Mouse (Mus musculus): ENCODE measurements around the gene Enah. TPM values are rescaled to one million over a fixed set of nuclear protein-coding genes. Genes with fewer than 3 reads are reported as not detected.

Gene Enah
- polyA plus RNA-seq, 1 experiment from 2014 or later: 40.4 TPM

DNA sequence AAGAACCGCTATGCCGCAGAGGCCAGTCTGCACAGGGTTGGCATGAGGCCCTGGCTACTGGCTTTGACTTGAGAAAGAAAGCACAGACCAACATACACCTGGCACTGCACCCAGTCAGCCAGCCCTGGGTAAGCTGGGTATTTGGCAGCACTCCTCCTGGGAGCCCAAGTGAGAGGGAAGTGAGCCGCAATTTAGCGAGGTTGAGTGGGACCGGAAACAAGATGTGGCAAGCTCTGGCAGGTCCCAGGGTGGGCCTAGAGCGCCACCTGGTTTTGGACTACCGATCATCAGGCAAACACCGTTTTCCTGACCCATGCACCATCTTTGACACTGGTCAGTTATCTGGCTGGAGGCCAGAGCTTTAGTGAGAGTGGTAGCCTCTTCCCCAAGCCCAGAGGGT lies 138.3 kb downstream of the Enah start:
- H3K27me3 ChIP-seq: no peaks in the 10 kb centered on the region
- no peak overlapping the region for H3K4me2 ChIP-seq
- H3K9me3 ChIP-seq: no peaks in the 10 kb centered on the region
- WGBS: 39% methylated on average over 8 of the region's 8 CpGs
- no peak overlapping the region for H3K4me3 ChIP-seq (replicated peaks)
- H3K36me3 ChIP-seq (replicated peaks): no peaks in the 10 kb centered on the region
- H3K27ac ChIP-seq: no peak overlapping the region
- H3K4me1 ChIP-seq: peaks cover 4% of the 10 kb centered on the region; the same call in 1 of the 2 replicates
- ATAC-seq (ENCODE audit: low FRiP score): no peak
- no peak overlapping the region for H3K9ac ChIP-seq

DNA sequence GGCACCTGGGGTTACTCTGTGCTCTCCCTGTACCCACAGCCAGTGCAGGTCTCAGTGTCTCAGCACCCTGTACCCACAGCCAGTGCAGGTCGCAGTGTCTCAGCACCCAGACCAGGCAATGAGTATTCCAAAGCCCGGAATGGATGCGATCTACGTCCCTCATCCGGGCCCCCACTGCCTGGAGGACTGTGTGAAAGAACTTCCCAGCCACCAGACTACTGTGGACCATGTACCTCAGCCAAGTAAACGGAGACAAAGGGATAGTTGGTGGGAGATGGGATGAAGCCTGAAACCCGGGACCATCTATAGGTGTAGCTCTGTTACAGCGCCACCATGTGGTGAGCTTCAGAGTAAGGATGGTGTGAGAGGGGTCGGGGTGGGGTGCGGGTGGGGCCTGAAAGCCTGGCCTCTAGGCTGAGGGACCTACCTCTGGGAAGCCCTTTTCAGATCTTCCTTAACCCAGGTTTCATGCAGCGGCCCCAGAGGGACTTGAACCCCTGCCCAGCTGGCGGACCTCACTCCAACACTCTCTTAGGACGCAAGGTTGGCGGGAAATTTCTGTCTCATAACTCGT lies 139.0 kb downstream of the Enah start:
- Histone ChIP-seq H3K4me1 (peaks cover 4% of the 10 kb centered on the region; the same call in 1 of the 2 replicates), H3K27ac (no peak overlapping the region), H3K4me2 (no peak overlapping the region), H3K36me3 (replicated peaks) (no peaks in the 10 kb centered on the region), H3K4me3 (replicated peaks) (no peak overlapping the region), H3K9ac (no peak overlapping the region), H3K9me3 (no peaks in the 10 kb centered on the region), H3K27me3 (no peaks in the 10 kb centered on the region)
- WGBS: 50% methylated on average over 15 of the region's 15 CpGs
- no peak for ATAC-seq (ENCODE audit: low FRiP score)

DNA sequence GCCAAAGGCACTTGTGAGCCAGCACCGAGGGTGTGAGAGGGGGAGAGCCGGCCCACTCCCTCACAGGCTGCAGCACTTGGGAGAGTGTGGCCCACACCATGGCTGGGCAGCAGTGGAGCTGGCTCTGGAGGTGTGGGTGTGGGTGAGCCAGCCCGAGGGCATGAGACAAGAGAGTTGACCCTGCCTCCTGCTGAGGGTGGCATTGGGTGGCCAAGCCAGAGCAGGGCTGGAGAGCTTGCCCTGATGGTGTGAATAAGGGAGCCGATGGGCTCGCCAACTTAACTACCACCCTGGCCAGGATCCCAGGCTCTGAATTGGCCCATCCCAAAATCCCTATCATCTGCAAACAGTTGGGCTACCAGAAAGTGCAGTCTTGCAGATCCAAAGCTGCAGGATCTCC lies 141.4 kb downstream of the Enah start:
- no peak for ATAC-seq (ENCODE audit: low FRiP score)

DNA sequence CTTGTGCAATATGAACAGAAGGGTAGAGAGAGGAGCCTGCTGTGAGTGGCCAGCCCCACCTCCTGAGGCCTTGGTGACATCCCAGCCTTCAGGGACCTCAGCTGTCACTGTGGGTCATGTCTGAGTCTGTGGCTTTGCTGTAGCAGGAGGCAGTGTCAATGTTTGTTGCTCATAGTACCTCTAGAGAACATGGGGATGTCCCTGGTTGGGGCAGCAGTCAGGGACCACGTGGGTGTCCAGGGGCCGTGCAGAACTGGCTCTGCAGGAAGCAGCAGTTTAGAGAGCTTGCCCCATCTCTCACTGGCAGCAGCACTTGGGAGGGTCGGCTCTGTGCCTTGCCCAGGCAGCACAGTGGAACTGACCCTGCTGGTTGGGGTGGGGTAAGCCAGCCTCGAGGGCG lies 142.7 kb downstream of the Enah start:
- Histone ChIP-seq H3K4me1 (peaks cover 4% of the 10 kb centered on the region; the same call in 1 of the 2 replicates), H3K27ac (no peak overlapping the region), H3K9me3 (no peaks in the 10 kb centered on the region), H3K27me3 (no peaks in the 10 kb centered on the region), H3K4me3 (replicated peaks) (no peak overlapping the region), H3K36me3 (replicated peaks) (no peaks in the 10 kb centered on the region), H3K9ac (no peak overlapping the region), H3K4me2 (no peak overlapping the region)
- WGBS: 60% methylated on average over 5 of the region's 5 CpGs
- no peak for ATAC-seq (ENCODE audit: low FRiP score)

More for the DNA sequence above, 141.4 kb downstream of the Enah start:
- no peaks in the 10 kb centered on the region for H3K27me3 ChIP-seq
- H3K4me2 ChIP-seq: no peak overlapping the region
- H3K27ac ChIP-seq: no peak overlapping the region
- H3K4me3 ChIP-seq (replicated peaks): no peak overlapping the region
- no peak overlapping the region for H3K9ac ChIP-seq
- no peaks in the 10 kb centered on the region for H3K9me3 ChIP-seq
- H3K4me1 ChIP-seq: peaks cover 4% of the 10 kb centered on the region; the same call in 1 of the 2 replicates
- no peaks in the 10 kb centered on the region for H3K36me3 ChIP-seq (replicated peaks)
- WGBS: 76% methylated on average over 5 of the region's 5 CpGs

GRCm38 (mm10) chr1:181876656-181877055 lies 143.1 kb downstream of the Enah start:
- no peak overlapping the region for H3K9ac ChIP-seq
- H3K4me3 ChIP-seq (replicated peaks): no peak overlapping the region
- no peaks in the 10 kb centered on the region for H3K36me3 ChIP-seq (replicated peaks)
- no peaks in the 10 kb centered on the region for H3K9me3 ChIP-seq
- no peak for ATAC-seq (ENCODE audit: low FRiP score)
- peaks cover under 1% of the 10 kb centered on the region; the same call in 1 of the 2 replicates for H3K4me1 ChIP-seq
- H3K27me3 ChIP-seq: no peaks in the 10 kb centered on the region
- H3K27ac ChIP-seq: no peak overlapping the region
- H3K4me2 ChIP-seq: no peak overlapping the region
- WGBS: 77% methylated on average over 3 of the region's 3 CpGs

DNA sequence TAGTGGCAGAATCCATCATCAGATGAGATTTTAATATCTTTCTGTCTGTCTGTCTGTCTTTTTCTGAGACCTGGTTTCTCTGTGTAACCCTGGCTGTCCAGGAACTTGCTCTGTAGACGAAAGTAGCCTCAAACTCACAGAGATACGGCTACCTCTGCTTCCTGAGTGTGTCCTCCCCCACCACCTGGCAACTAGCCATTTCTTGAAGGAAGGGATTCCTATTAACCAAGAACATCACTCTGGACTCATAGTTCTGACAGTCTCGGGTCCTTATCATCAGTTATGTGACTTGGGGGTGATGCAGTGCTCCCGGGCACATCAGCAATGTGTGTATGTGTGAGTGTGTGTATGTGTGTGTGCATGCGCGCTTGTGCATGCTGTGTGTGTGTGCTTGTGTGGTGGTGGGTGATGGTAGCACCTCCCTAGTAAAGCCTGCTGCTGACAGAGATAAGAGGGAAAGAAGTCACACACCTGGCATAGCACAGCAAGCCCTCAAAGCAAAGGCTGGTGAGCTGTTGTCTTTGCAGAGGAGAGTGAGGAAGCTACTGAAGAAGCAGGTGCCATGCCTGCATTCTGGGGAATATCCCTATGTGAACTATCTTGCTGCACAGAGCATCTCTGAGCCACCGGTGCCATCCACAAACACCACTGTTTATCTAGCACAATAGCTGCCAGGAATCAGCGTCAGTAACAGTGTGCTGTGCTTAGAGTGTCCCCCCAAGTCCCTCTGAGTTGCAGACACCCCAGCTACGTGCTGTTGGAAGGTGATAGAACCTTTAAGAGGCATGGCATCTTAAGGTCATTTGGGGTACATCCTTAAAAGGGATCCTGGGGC lies 146.5 kb downstream of the Enah start:
- Histone ChIP-seq H3K27me3 (no peaks in the 10 kb centered on the region), H3K36me3 (replicated peaks) (no peaks in the 10 kb centered on the region), H3K4me2 (no peak overlapping the region), H3K9me3 (no peaks in the 10 kb centered on the region), H3K27ac (no peak overlapping the region), H3K9ac (no peak overlapping the region), H3K4me3 (replicated peaks) (no peak overlapping the region), H3K4me1 (no peaks in the 10 kb centered on the region; the same call in 1 of the 2 replicates)
- WGBS: 86% methylated on average over 9 of the region's 9 CpGs
- no peak for ATAC-seq (ENCODE audit: low FRiP score)

- no peak overlapping the region for H3K27ac ChIP-seq
- no peak overlapping the region for H3K4me2 ChIP-seq
- no peak overlapping the region for H3K9ac ChIP-seq
- no peaks in the 10 kb centered on the region for H3K9me3 ChIP-seq
- WGBS: 91% methylated on average over 3 of the region's 3 CpGs
- no peaks in the 10 kb centered on the region; the same call in 1 of the 2 replicates for H3K4me1 ChIP-seq
- no peak for ATAC-seq (ENCODE audit: low FRiP score)
- H3K27me3 ChIP-seq: no peaks in the 10 kb centered on the region
- H3K4me3 ChIP-seq (replicated peaks): no peak overlapping the region
- no peaks in the 10 kb centered on the region for H3K36me3 ChIP-seq (replicated peaks)
Observed at GRCm38 (mm10) chr1:181872639-181873038, 147.2 kb downstream of the Enah start.

DNA sequence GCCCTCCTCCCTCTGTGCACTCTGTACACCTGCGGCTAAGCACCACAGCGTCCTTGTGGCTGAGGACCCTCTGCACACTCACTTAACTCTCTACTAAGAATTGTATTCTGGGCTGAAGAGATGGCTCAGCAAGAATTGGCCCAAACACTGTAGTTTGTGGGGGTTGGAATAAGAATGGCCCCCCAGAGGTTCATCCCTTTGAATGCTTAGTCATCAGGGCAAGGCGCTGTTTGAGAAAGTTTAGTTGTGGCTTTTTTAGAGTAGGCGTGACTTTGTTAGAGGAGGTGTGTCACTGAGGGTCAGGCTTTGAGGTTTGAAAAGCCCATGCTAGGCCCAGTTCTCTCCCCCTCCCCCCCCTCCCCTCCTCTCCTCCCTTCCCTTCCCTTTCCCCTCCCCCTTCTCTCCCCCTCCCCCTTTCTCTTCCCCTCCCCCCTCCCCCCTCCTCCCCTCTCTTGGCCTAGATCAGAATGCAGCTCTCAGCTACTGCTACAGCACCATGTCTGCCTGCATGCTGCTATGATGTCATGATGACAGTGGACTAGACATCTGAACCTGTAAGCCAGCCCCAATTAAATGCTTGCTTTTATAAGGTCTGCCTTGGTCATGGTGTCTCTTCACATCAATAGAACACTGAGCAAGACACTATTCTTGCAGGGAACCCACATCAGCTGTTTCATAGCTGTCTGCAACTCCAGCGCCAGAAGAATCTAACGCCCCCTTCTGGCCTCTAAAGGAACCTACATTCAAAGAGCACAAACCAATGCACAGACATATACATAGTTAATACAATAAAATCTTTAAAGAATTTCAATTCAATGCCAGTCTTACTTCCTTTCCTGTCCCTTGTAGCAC lies 153.1 kb downstream of the Enah start:
- Histone ChIP-seq H3K27ac (no peak overlapping the region), H3K4me2 (no peak overlapping the region), H3K9me3 (no peaks in the 10 kb centered on the region), H3K36me3 (replicated peaks) (no peaks in the 10 kb centered on the region), H3K9ac (no peak overlapping the region), H3K4me3 (replicated peaks) (no peak overlapping the region), H3K27me3 (no peaks in the 10 kb centered on the region), H3K4me1 (peaks cover 7% of the 10 kb centered on the region)
- no peak for ATAC-seq (ENCODE audit: low FRiP score)
- 76% methylated on average over 6 of the region's 6 CpGs for WGBS

DNA sequence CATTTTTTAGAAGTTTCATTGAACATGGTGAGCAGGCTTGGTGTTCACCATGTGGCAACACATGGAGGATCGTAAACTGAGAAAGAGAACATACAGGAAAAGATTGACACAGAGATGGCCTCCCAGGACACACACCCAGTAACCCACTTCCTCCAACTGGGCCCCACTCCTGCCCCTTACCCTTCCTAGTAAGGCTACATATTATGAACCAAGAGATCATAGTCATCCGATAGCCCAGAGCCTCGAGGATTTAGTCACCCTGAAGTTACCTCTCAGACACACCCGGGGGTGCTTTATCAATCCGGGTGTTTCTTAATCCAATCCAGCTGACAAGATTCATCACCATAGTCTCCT lies 153.9 kb downstream of the Enah start:
- WGBS: 84% methylated on average over 5 of the region's 5 CpGs
- H3K4me3 ChIP-seq (replicated peaks): no peak overlapping the region
- no peak overlapping the region for H3K4me2 ChIP-seq
- H3K27me3 ChIP-seq: no peaks in the 10 kb centered on the region
- H3K27ac ChIP-seq: no peak overlapping the region
- peaks cover 7% of the 10 kb centered on the region for H3K4me1 ChIP-seq
- ATAC-seq (ENCODE audit: low FRiP score): no peak
- no peaks in the 10 kb centered on the region for H3K9me3 ChIP-seq
- H3K36me3 ChIP-seq (replicated peaks): no peaks in the 10 kb centered on the region
- H3K9ac ChIP-seq: no peak overlapping the region

DNA sequence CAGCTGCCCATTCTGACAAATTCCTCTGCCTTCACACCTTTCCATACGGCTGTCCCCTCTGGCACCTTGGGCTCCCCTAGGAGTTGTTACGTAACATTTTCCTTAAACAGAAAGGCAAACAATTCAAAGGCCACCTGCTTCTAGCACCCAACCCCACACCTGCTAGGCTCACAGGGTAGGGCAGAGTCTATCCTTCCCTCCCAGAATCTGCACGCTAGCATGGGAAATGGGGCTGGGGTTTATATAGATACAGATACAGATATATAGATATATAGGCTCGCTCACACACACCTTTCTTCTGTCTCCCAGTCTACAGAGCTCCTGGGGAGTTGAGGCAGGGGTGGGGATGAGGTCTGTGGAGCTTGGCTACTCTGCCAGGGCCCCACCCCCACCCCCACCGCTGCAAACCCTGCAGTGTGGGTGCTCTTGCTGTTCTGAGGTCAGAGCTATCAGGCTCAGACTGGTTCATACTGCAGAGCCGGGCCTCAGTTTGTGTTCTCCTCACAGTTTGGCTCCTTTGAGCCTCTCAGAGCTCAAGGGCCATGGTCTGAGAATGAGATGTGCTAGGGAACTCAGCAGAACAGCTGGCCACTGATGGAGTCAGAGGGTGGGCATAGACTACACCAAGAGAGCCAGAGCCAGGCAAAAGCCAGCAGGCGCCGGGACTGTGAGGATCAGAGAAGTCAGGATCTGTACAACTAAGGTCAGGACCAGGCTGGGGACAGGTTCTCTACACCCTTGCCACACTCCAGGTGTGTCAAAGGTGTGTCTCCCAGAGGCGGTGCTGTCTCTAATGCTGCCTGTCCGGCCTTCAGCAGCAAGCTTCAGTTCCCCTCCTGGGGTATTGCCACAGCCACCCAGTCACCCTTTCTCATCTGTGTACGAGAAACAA lies 154.6 kb downstream of the Enah start:
- Histone ChIP-seq H3K27ac (no peak overlapping the region), H3K27me3 (no peaks in the 10 kb centered on the region), H3K36me3 (replicated peaks) (no peaks in the 10 kb centered on the region), H3K4me1 (peaks cover 7% of the 10 kb centered on the region), H3K4me3 (replicated peaks) (no peak overlapping the region), H3K4me2 (no peak overlapping the region), H3K9ac (no peak overlapping the region), H3K9me3 (no peaks in the 10 kb centered on the region)
- ATAC-seq (ENCODE audit: low FRiP score): no peak
- WGBS: 80% methylated on average over 11 of the region's 11 CpGs

- Histone ChIP-seq H3K9ac (no peak overlapping the region), H3K9me3 (no peaks in the 10 kb centered on the region), H3K4me3 (replicated peaks) (no peak overlapping the region), H3K4me1 (peaks cover 7% of the 10 kb centered on the region), H3K27me3 (no peaks in the 10 kb centered on the region), H3K27ac (no peak overlapping the region), H3K36me3 (replicated peaks) (no peaks in the 10 kb centered on the region), H3K4me2 (no peak overlapping the region)
- WGBS: 41% methylated on average over 8 of the region's 8 CpGs
- no peak for ATAC-seq (ENCODE audit: low FRiP score)
Observed at GRCm38 (mm10) chr1:181863431-181863830, 156.4 kb downstream of the Enah start.

Measured in forebrain, embryonic 12.5 days (tissue).